Mouse (Mus musculus): ENCODE results near the gene Phactr1.

The Phactr1 gene

DNA sequence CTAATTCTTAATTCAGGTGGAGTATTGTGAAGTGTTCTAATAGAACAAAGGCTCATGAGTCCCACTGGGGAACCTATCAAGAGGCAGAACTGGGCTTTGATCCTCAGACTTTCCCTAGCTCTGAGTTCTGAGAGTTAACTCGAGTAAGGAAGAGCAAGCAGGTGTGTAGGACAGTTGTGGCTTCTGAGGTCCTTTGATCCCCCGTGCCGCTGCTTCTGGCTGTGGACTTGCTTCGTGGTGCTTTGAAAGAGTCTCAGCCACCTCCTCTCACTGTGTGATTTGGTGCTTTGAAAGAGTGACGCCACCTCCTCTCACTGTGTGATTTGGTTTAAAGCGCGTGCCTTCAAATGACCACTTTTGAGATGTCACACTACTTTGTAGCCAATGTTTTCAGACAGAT, 305.4 kb downstream of the Phactr1 start:
- DNase-seq = no peak

- DNase-seq = no peak
These were observed 307.6 kb downstream of the Phactr1 start for GRCm38 (mm10) chr13:42987931-42988579.

DNA sequence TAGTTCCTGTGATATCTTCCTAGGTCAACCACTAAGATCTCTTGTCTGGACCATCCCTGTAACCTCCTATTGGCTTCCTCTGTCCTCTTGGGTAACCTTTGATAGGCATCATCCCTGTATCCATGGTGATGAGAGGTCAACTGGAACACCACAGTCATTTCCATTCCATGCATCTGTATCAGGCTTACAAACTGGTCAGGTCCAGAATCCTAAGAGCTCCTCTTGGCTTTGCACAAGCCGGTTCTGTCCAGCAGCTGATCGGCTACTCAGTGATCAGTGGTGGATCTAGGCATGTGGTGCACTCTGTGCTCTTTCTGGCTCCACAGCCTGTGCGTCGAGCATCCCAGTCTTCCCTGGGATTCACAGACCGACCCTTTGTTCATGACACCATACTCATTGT, 309.1 kb downstream of the Phactr1 start:
- DNase-seq = no peak

DNA sequence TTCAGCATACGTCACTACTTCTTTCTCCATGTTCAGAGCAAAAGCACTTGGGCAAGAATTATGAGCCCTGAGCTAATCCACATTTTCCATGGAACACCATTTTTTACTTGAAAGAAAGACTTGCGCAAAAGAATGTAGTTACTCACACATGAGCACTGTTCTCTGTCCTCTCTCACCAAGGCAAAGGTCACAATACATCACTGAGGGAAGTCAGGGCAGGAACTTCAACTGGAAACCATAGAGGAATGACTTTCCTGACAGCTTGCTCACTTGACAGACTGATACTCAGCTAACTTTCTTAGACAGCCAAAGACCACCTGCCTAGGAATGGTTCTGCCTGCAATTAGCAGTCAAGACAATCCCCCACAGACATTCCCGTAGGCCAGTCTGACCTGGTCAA, 309.6 kb downstream of the Phactr1 start:
- DNase-seq = no peak

DNA sequence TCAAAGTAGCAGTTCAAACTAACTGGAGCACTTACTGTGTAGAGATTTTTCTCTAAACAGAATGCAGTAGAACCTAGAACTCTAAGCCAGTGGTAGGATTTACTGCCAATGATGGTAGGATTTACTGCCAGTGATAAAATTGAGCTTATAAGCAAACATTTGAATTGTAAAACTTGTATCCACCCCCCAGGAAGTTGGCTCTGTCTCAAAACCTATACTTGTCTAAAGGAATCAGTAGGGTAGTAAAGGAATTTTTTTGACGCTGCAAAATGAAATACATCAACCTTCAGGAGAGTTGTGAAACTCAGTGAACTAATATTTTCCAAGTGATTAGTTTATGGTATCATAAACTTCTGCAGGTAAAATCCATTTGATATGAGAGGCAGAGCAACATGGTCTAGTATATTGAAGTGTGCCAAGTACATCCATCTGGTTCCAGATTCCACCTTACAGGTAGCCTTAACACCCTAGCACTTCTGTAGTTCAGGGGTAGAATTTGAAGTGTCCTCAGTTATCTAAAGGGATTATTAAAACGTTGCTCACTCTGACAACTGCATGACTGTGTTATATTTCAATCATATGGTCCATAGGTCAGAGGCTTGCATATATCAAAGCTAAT, 310.2 kb downstream of the Phactr1 start:
- no peak for DNase-seq

DNA sequence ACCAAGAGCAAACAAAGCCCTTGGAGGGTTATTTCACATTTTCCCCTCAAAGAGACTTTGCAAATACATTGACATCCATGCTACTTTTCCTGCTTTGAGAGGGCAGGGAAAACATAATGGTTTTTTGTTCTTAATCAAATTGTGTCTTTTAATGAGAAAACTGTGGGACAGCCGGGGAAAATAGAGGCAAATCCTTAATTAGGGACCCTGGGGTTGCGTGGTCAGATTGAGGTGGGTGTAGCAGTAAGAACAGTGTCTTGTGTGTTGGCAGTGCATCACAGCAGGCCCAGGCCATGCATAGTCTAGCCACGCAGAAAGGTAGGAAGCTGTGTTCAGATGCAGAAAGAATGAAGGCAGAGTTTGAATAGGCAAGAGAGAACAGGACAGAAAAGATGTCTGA, 310.7 kb downstream of the Phactr1 start:
- DNase-seq = no peak

DNA sequence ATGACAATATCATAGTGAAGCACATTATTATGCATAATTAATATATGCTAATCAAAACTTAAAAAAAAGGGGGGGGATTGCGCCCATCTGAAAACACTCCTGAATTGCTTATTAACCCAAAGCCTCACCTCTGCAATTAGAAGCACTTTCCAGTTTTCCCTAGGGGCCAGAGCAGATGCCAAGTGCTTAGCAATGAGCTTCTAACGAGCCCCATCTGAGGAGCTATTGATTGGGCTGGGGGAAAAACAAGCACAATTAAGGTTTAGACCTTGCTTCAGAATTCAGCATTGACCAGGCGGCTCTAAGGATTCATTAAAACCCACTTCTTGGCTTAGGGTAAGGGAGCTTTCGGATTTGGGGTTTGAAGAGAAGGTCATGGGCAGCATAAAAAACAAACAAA, 311.9 kb downstream of the Phactr1 start:
- DNase-seq = no peak

GRCm38 (mm10) chr13:42994276-42994675, 313.9 kb downstream of the Phactr1 start:
- no peak for DNase-seq

DNA sequence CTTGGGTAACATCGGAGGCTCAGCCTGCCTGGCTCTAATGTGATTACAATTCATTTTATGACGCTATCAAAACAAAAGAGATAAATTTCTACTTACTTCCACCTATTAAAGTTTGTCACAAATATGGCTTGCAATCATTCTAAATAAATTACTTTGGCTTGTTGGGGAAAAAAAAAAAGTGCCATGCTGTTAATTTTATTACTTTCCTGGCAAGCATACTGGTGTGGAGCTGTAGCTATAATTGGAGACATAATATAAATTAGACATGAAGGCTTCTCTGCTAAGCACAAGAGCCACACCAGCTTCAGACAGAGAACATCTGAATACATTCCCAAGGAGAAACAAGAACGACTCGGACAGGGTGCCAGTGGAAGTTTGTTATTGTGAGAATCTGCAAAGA, 315.8 kb downstream of the Phactr1 start:
- no peak for DNase-seq

GRCm38 (mm10) chr13:42999287-42999686, 318.9 kb downstream of the Phactr1 start:
- no peak for DNase-seq

- no peak for DNase-seq
These were observed 324.7 kb downstream of the Phactr1 start for GRCm38 (mm10) chr13:43005131-43005579.

GRCm38 (mm10) chr13:43008466-43008865, 328.0 kb downstream of the Phactr1 start:
- DNase-seq = no peak

DNA sequence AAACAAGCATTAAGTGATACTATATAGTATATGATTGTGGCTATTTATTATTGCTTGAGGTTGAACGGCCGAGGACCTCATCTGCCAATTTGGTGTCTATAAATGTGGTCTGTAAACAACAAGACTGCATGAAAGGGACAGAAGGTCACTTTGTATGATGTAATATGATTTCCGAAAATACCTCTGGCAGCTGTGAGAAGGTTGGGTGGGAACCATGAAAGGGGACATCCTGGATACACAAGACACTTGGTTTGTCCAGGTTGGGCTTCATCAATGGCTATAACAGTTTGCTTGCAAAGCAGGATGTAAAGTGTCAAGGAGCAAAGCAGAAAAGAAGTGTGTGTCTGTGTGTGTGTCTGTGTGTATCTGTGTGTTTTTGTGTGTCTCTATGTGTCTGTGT, 329.2 kb downstream of the Phactr1 start:
- no peak for DNase-seq

- DNase-seq = no peak
These were observed 331.1 kb downstream of the Phactr1 start for GRCm38 (mm10) chr13:43011516-43011915.

DNA sequence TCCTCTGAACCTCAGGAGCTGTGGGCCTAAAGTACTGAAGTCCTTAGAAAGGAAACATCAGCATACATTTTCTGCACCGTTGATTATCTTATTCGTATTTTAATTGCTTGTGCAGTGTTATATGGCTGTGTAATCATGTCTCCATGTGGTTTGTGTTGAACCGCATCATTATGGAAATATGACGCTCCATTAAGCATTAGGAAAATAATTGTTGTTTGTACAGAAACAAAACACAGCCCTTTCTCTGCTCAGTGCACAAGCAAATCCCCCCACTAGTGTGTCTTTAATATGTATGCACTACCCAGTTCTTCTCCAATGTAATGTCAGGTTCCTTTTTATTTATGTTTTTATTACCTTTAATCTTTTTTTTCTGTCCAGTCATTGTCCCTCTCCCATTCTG, 333.6 kb downstream of the Phactr1 start:
- no peak for DNase-seq

- no peak for DNase-seq
These were observed 335.3 kb downstream of the Phactr1 start for GRCm38 (mm10) chr13:43015768-43016167.

- DNase-seq = no peak
These were observed 338.4 kb downstream of the Phactr1 start for GRCm38 (mm10) chr13:43018863-43019262.

DNA sequence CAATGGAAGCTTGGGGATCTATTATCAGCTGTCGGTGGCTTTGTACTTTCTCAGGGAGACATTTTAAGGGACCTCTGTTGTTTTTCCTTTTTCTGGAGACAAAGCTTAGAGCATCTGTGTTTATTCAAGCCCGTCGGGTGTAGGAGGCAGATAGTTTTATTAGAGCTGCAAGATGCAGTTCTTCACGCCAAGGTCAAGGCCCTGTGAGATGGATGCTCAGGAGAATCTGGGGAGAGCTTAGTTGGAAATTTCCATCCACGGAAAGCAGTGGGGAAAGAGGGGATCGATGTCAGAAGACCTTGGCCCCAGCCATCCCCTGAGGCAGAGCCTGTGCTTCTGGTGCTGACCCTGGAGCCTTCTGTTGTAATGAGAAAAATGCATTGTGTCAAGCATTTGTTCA, 340.6 kb downstream of the Phactr1 start:
- DNase-seq = no peak

DNA sequence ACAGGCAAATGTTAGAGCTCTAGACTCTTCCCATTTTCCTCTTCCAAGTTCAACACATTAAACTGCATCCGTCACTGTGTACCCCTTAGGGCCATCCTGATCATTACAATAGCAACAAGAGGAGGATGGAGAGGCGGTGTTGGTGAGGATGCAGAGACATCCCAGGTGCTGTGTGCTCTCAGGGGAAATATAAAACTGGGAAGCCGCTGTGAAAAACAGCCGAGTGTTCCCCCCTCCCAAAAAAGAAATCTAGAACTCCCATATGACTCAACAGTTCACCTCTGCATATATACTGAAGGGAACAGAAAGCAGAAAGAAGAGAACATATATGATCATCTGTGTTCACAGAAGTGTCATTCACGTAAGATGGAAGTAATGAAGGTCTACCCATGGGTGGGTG, 342.6 kb downstream of the Phactr1 start:
- DNase-seq = no peak

- no peak for DNase-seq
These were observed 347.1 kb downstream of the Phactr1 start for GRCm38 (mm10) chr13:43027568-43027967.

DNA sequence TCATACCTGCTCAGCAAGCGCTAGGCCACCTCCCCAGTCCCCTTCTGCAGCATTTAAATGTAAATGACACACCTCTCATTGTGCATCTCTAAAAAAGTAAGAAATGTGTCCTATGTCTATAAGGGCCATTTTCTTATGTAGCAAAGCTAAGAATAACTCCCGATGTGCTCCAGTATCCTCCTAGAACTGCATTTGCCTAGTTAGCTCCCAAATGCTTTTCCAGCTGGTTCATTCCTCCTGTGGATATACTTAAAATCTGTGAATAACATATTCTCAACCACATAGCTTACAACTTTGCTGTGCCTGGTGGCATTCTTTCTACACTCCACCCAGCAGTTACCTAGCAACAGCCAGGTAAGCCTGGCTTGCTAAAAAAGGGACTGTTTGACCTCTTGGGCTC, 349.8 kb downstream of the Phactr1 start:
- no peak for DNase-seq

DNA sequence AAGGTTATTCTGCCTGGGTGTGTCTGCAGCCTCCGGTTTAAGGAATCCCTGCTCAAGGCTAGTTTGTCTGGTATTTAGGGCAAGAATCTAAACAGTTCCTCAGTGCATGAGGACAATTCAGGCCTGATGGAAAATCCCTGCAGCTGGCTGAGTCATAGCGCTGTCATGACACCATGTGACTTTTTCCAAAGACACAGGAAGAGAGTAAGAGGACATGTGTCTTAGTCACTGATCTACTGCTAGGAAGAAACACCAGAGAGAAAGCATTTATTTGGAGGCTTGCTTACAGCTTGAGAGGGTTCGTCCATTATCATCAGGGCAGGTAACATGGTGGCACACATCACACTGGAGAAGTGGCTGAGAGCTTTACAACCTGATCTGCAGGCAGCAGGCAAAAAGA, 352.0 kb downstream of the Phactr1 start:
- no peak for DNase-seq

- DNase-seq = no peak
These were observed 356.1 kb downstream of the Phactr1 start for GRCm38 (mm10) chr13:43036510-43036909.

DNA sequence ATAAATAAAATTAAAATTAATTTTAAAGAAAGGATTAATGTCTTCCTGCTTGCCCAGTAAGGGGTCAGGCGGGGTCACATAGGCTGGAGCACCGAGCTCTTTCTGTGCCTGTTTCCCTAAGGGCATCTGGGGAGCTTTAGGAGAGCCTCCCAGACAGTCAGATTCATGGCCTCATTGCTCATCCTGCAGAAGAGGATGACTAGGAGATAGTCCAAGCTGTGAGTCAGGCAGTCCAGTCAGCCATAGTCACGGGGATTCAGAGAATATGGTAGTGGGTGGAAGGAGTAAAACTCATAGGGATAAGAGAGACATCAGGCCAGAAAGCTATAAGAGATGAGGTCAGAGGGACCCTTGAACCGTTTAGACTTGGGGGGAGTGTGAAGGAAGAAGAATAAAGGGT, 362.3 kb downstream of the Phactr1 start:
- no peak for DNase-seq

GRCm38 (mm10) chr13:43048553-43048952, 368.1 kb downstream of the Phactr1 start:
- DNase-seq = no peak

All from B cell, adult 2 months (primary cell).